Mouse (Mus musculus) olfactory bulb, adult 2 months (tissue): ENCODE results near the gene Clmp.

ENCODE experiments used
- CTCF ChIP-seq: fragments of 200-500 bp; IDR thresholded peaks from 2 replicates; pipeline ENCODE4 v1.5.1; 2012; ENCODE audit warnings: low read depth, mild to moderate bottlenecking, low read length, moderate library complexity; ENCODE audit not compliant: insufficient read depth
- POLR2A ChIP-seq: fragments of 200-500 bp; IDR thresholded peaks from 2 replicates; pipeline ENCODE4 v1.6.1; 2012; ENCODE audit warnings: mild to moderate bottlenecking, low read depth, low read length, moderate library complexity; ENCODE audit not compliant: insufficient read depth

- TF ChIP-seq POLR2A (no peak), CTCF (no peak)
Measured at GRCm38 (mm10) chr9:40784374-40784967, 98.7 kb downstream of the Clmp start.
